Mouse (Mus musculus): ENCODE measurements at regions not wholly inside any gene's neighbourhood (a gene's known extent, or its start where the extent isn't known, plus 50 kb on each side); places are given as distances from the start of the nearest gene placed in this dataset.

GRCm38 (mm10) chrX:19202542-19202941 is 278.6 kb downstream of the Tex13c3 start:
- TF ChIP-seq USF1 (IDR thresholded peaks at IDR 0.05; ENCODE audit: low read depth) (no peak), MAX (IDR thresholded peaks at IDR 0.05; ENCODE audit: low read depth) (no peak), MYOD1 (IDR thresholded peaks at IDR 0.05; ENCODE audit: control insufficient read depth in 1 of 3, insufficient read length in 2 of 3, low read depth in 2 of 3) (no peak), POLR2A (IDR thresholded peaks at IDR 0.05; ENCODE audit: insufficient read length, low read depth) (no peak), TCF12 (IDR thresholded peaks at IDR 0.05; ENCODE audit: insufficient read depth, poor library complexity, severe bottlenecking) (no peak), TCF3 (IDR thresholded peaks at IDR 0.05; ENCODE audit: insufficient read length, low read depth) (no peak), CEBPB (IDR thresholded peaks at IDR 0.05; ENCODE audit: insufficient read depth, poor library complexity, severe bottlenecking) (peak; percentile 86), MYOG (IDR thresholded peaks at IDR 0.05; ENCODE audit: control insufficient read depth in 1 of 3, insufficient read depth in 1 of 3, insufficient read length in 2 of 3, low read depth in 2 of 3) (no peak), E2F4 (IDR thresholded peaks at IDR 0.05; ENCODE audit: insufficient read depth) (no peak), REST (IDR thresholded peaks at IDR 0.05; ENCODE audit: insufficient read depth, insufficient read length) (no peak), POLR2AphosphoS2 (IDR thresholded peaks at IDR 0.05; ENCODE audit: insufficient read length, low read depth) (no peak), SRF (IDR thresholded peaks at IDR 0.05; ENCODE audit: control insufficient read depth, insufficient read length, low read depth) (no peak)
